Mouse (Mus musculus): Measurements from ENCODE around the gene Mars. TPM values are rescaled to one million over a fixed set of nuclear protein-coding genes. Genes with fewer than 3 reads are reported as not detected.

The Mars gene
- total and polyA plus RNA-seq, 3 experiments = 143 to 224 (median 161) TPM

- no peaks in the 10 kb centered on the region for H3K9me3 ChIP-seq (replicated peaks; ENCODE audit: low read length)
- no peaks in the 10 kb centered on the region for H3K27me3 ChIP-seq (replicated peaks)
- no peak overlapping the region for H3K4me3 ChIP-seq (replicated peaks in 1 of 3; ENCODE audit: low read depth in 2 of 3, low read length in 2 of 3, poor library complexity in 1 of 3)
- H3K36me3 ChIP-seq (replicated peaks in 1 of 2; ENCODE audit: control insufficient read depth in 1 of 2, insufficient read depth in 1 of 2, low read length in 1 of 2) = peaks cover 72 to 81% of the 10 kb centered on the region in 2 experiments
- no peak for DNase-seq (ENCODE audit: extremely low read depth)
- no peak overlapping the region; the same call in 1 of the 2 replicates for H3K27ac ChIP-seq (ENCODE audit: insufficient read depth, low read depth)
- H3K4me2 ChIP-seq (ENCODE audit: insufficient read depth, low read depth, poor library complexity, severe bottlenecking) = no peak overlapping the region
- peaks cover 37% of the 10 kb centered on the region for H3K79me2 ChIP-seq (replicated peaks; ENCODE audit: control insufficient read depth, extremely low read depth, insufficient read depth, poor library complexity, severe bottlenecking)
- TF ChIP-seq ZMIZ1 (IDR thresholded peaks at IDR 0.05; ENCODE audit: low read depth, low read length) = peak; percentile 14; the same call in 1 of the 2 replicates
- no peak for TF ChIP-seq MAX (IDR thresholded peaks at IDR 0.05; ENCODE audit: low read length)
- no peak for TF ChIP-seq MEF2A (IDR thresholded peaks at IDR 0.05; ENCODE audit: borderline replicate concordance, low read depth, low read length)
- in situ Hi-C loops (cut with MboI; ENCODE audit: low pct_ligation_motif_present, low pct_unique_long_range_greater_than_20kb, low sequenced_read_pairs) (no loop called here), dilution Hi-C loops (cut with MboI; ENCODE audit: extremely low pct_ligation_motif_present, extremely low pct_unique_long_range_greater_than_20kb, low sequenced_read_pairs) (no loop called here)
- H3K9ac ChIP-seq (ENCODE audit: insufficient read depth, low read depth) = no peak overlapping the region
- H3K4me1 ChIP-seq (ENCODE audit: control insufficient read depth in 1 of 2, insufficient read depth in 2 of 2) = peaks cover 4 to 32% of the 10 kb centered on the region in 2 experiments; a peak in 3 of 4 replicates
Measured at GRCm38 (mm10) chr10:127294895-127295510, 16.6 kb downstream of the Mars start.

GRCm38 (mm10) chr10:127293590-127294113 is 17.9 kb downstream of the Mars start:
- H3K9ac ChIP-seq (ENCODE audit: insufficient read depth, low read depth) = no peak overlapping the region; the same call in 1 of the 2 replicates
- no peaks in the 10 kb centered on the region for H3K9me3 ChIP-seq (replicated peaks; ENCODE audit: low read length)
- H3K4me3 ChIP-seq (replicated peaks in 1 of 3; ENCODE audit: low read depth in 2 of 3, low read length in 2 of 3, poor library complexity in 1 of 3) = no peak overlapping the region
- peaks cover 7 to 39% of the 10 kb centered on the region in 2 experiments for H3K4me1 ChIP-seq (ENCODE audit: control insufficient read depth in 1 of 2, insufficient read depth in 2 of 2)
- H3K27me3 ChIP-seq (replicated peaks) = no peaks in the 10 kb centered on the region
- peak overlapping the region; percentile 39; the same call in 1 of the 2 replicates for H3K27ac ChIP-seq (ENCODE audit: insufficient read depth, low read depth)
- peaks cover 37% of the 10 kb centered on the region for H3K79me2 ChIP-seq (replicated peaks; ENCODE audit: control insufficient read depth, extremely low read depth, insufficient read depth, poor library complexity, severe bottlenecking)
- in situ Hi-C loops (cut with MboI; ENCODE audit: low pct_ligation_motif_present, low pct_unique_long_range_greater_than_20kb, low sequenced_read_pairs) (no loop called here), dilution Hi-C loops (cut with MboI; ENCODE audit: extremely low pct_ligation_motif_present, extremely low pct_unique_long_range_greater_than_20kb, low sequenced_read_pairs) (no loop called here)
- peak overlapping the region; percentile 90 for H3K4me2 ChIP-seq (ENCODE audit: insufficient read depth, low read depth, poor library complexity, severe bottlenecking)
- DNase-seq (ENCODE audit: extremely low read depth) = no peak
- no peak for TF ChIP-seq PAX5 (IDR thresholded peaks at IDR 0.05; ENCODE audit: low read length)
- peaks cover 59 to 68% of the 10 kb centered on the region in 2 experiments for H3K36me3 ChIP-seq (replicated peaks in 1 of 2; ENCODE audit: control insufficient read depth in 1 of 2, insufficient read depth in 1 of 2, low read length in 1 of 2)

DNA sequence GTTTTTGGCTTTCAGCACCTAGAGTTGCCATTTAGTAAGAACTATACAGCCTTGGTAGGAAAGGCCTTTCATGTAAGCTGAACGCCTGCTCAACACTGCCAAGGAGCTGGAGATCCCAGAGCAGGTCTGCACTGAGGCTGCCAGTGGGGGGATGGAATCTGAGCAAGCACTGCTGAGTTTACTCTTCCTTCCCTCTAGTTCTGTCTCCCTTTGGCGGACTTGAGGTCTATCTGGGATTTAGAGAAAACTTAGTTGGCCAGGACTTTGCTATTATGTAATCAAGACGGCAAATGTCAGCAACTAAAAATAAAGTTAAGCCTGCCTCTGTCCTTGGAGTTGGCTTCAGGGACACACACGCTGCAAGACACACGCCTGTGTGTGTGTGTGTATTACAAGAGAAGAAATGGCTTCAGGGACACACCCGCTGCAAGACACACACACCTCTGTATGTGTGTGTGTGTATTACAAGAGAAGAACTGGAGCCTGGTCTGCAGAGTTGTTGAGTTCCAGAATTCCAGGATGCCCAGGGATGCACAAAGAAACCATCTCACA is 18.5 kb downstream of the Mars start:
- Histone ChIP-seq H3K4me3 (replicated peaks in 1 of 3; ENCODE audit: low read depth in 2 of 3, low read length in 2 of 3, poor library complexity in 1 of 3) (peak overlapping the region in 1 of 3 experiments; percentile 36), H3K27ac (ENCODE audit: insufficient read depth, low read depth) (no peak overlapping the region), H3K9me3 (replicated peaks; ENCODE audit: low read length) (no peaks in the 10 kb centered on the region), H3K36me3 (replicated peaks in 1 of 2; ENCODE audit: control insufficient read depth in 1 of 2, insufficient read depth in 1 of 2, low read length in 1 of 2) (peaks cover 54 to 63% of the 10 kb centered on the region in 2 experiments), H3K9ac (ENCODE audit: insufficient read depth, low read depth) (peak overlapping the region; percentile 97), H3K27me3 (replicated peaks) (no peaks in the 10 kb centered on the region), H3K79me2 (replicated peaks; ENCODE audit: control insufficient read depth, extremely low read depth, insufficient read depth, poor library complexity, severe bottlenecking) (peaks cover 37% of the 10 kb centered on the region), H3K4me1 (ENCODE audit: control insufficient read depth in 1 of 2, insufficient read depth in 2 of 2) (peaks cover 7 to 39% of the 10 kb centered on the region in 2 experiments), H3K4me2 (ENCODE audit: insufficient read depth, low read depth, poor library complexity, severe bottlenecking) (peak overlapping the region; percentile 90)
- TF ChIP-seq MAFK (IDR thresholded peaks at IDR 0.05; ENCODE audit: insufficient replicate concordance, low read length) = no peak
- no peak for TF ChIP-seq ETS1 (conservative IDR thresholded peaks at IDR 0.05; ENCODE audit: low read depth, low read length)
- TF ChIP-seq UBTF (IDR thresholded peaks at IDR 0.05; ENCODE audit: low read depth, low read length) = no peak
- no peak; the same call in 1 of the 2 replicates for TF ChIP-seq POLR2A (IDR thresholded peaks at IDR 0.05; ENCODE audit: low read depth, low read length)
- no peak for TF ChIP-seq SIN3A (IDR thresholded peaks at IDR 0.05; ENCODE audit: low read length)
- TF ChIP-seq JUN (IDR thresholded peaks at IDR 0.05; ENCODE audit: insufficient read depth, low read depth, low read length) = no peak
- no peak for TF ChIP-seq MYC (IDR thresholded peaks at IDR 0.05; ENCODE audit: low read depth, low read length)
- TF ChIP-seq RCOR1 (conservative IDR thresholded peaks at IDR 0.05; ENCODE audit: low read depth, low read length) = no peak
- TF ChIP-seq ELF1 (IDR thresholded peaks at IDR 0.05; ENCODE audit: low read depth, low read length) = no peak
- TF ChIP-seq GABPA (IDR thresholded peaks at IDR 0.05; ENCODE audit: insufficient replicate concordance, low read depth, low read length) = no peak
- TF ChIP-seq NELFE (IDR thresholded peaks at IDR 0.05; ENCODE audit: low read depth, low read length) = no peak
- no peak for TF ChIP-seq PAX5 (IDR thresholded peaks at IDR 0.05; ENCODE audit: low read length)
- TF ChIP-seq SMC3 (IDR thresholded peaks at IDR 0.05; ENCODE audit: low read depth, low read length) = no peak
- no peak for TF ChIP-seq CHD2 (IDR thresholded peaks at IDR 0.05; ENCODE audit: low read length)
- TF ChIP-seq MEF2A (IDR thresholded peaks at IDR 0.05; ENCODE audit: borderline replicate concordance, low read depth, low read length) = no peak
- TF ChIP-seq USF1 (IDR thresholded peaks at IDR 0.05; ENCODE audit: low read depth, low read length) = no peak
- no peak for TF ChIP-seq CTCF (conservative IDR thresholded peaks at IDR 0.05 in 1 of 2, IDR thresholded peaks at IDR 0.05 in 1 of 2; ENCODE audit: low read depth in 2 of 2, low read length in 2 of 2)
- TF ChIP-seq E2F4 (IDR thresholded peaks at IDR 0.05; ENCODE audit: insufficient replicate concordance, low read depth, low read length) = no peak
- dilution Hi-C loops (cut with MboI; ENCODE audit: extremely low pct_ligation_motif_present, extremely low pct_unique_long_range_greater_than_20kb, low sequenced_read_pairs) = no loop called here
- no peak for DNase-seq (ENCODE audit: extremely low read depth)
- in situ Hi-C loops (cut with MboI; ENCODE audit: low pct_ligation_motif_present, low pct_unique_long_range_greater_than_20kb, low sequenced_read_pairs) = no loop called here

Data from CH12.LX (cell line).